Mouse (Mus musculus) thymus, postnatal 25 days (tissue): ENCODE results near the gene Gm26657.

Experiments
- DNase-seq: peaks from one replicate; pipeline ENCODE4 v3.0.0; 2022

Gm26657 gene

DNA sequence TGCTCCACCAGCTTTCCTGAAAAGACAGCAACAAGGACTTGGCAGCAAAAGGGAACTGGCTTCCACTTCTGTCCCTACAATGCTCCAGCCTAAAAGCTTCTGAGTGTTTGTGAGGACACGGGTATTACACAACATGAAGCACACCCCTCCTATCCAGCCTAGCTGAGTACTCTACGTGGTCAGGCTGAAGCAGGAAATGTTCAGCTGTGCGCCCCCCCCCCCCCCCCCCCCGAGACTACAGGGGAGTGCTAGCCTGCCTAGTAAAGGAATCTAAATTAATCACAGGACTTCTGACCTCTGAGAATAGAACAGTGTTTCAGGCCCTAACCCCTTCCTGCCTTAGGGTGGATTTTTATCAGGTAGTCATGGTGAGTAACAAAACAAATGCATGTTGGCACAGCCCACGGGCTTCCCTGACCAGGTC, 28.0 kb downstream of the Gm26657 start:
- DNase-seq = no peak

DNA sequence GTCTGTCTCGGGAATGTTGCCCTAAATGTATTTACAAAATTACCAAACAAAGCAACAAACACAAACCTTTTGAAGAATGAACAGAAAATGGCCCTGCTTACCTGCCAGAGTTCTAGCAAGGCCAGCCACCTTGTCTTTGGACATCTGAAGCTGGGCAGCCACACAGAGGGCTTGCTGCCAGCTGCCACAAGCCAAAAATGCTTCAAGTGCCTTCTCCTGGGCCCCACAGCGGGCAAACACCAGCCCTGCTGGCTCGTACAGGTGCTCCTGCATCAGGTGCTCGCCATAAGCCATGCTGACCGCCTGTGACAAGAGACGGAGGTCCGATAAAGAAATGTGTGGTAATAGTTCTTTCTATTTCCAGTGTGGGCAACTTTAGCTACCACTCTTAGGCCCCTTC, 29.0 kb downstream of the Gm26657 start:
- no peak for DNase-seq

DNA sequence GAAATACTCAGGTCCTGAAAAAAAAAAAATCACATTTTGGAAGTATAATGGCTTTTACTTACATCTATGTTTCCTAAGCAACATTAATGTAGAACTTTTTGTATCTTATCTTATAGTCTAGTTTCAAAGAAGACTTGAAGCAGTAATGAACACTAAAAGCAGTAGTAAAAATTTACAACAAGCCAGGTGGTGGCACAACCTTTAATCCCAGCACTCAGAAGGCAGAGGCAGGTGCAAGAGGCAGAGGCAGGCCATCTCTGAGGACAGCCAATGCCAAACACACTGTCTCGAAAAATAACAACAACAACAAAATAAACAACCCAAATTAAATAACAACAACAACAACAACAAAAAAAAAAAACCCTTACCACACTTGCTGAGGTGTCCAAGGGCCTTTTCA, 31.2 kb downstream of the Gm26657 start:
- DNase-seq = no peak
